Mouse (Mus musculus): ENCODE results near the gene Vmn2r59. TPM values are rescaled to one million over a fixed set of nuclear protein-coding genes. Genes with fewer than 3 reads are reported as not detected.
"Not testable (repeated sequence)": the region's sequence is repeated elsewhere in the genome, so short reads cannot be mapped to it uniquely, and the experiment has no call there.

Vmn2r59 gene
- total RNA-seq (2021), result not detected

DNA sequence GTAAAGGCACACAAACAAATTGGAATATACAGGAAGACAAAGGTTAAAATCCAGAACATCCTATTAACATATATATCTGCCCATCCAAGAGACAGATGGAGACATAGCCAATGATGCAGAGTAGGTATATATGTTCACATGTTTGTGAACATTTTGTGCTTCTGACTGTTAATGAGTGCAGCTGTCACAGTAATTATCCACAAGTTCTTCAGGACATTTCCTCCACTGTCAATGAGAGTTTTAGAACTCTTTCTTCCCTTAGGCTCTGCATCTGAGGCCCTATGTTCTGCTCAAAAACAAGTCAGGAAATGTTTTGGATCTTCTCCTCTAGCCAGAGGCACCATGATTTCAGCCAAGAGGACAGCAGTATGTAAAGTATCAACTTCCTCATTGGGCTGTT is at the start of gene Vmn2r59:
TSS of gene Vmn2r59 (minus strand) at position 101 of the 400 bp plus-strand sequence.
- DNase-seq (ENCODE audit: low spot score), result no peak
- intact Hi-C loops (cut with DNase I), result no loop called here

DNA sequence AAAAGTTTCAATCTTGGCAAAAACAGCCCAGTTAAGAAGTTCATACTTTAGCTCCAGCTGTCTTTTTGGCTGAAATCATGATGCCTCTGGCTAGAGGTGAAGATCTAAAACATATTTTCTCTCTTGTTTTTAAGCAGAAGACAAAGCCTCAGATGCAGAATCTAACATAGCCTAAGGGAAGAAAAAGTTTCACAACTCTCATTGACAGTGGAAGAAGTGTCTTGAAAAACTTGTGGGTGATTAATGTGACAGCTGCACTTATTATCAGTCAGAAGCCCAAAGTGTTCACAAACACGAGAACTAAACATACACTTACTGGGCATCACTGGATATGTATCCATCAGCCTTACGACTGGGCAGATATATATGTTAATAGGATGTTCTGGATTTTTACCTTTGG is 48.6 kb upstream of the Vmn2r59 start, which contains the start of gene Vmn2r60:
TSS of gene Vmn2r60 (plus strand) at position 301 of the 400 bp plus-strand sequence.
- intact Hi-C loops (cut with DNase I), result no loop called here
- no peak for DNase-seq (ENCODE audit: low spot score)

DNA sequence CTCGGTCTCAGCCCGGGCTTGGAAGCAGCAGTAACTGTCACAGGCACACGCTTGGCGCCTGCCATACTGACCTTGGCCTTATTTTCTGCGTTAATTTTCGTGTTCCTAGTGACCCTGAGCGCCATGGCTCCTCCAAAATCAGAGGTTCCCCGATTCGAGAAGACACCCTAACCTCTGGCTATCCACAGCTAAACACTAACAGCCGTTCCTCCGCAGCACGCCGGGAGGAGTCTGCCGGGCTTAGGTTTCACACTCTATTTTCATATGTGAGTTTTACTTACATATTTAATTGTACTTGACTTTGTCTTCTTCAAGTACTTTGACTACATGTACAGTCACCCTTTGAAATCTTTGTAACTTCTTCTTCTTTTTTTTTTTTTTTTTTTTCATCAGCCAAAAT is 48.2 kb upstream of the Vmn2r59 start:
- intact Hi-C loops (cut with DNase I), result not testable (repeated sequence)

More for the DNA sequence above, 48.2 kb upstream of the Vmn2r59 start:
- not testable (repeated sequence) for DNase-seq (ENCODE audit: low spot score)

Other genes with a start within 250 kb of the Vmn2r59 start
- not detected for gene Vmn2r58, start 186.3 kb downstream of the Vmn2r59 start, total RNA-seq (2021)
- gene Vmn2r60, start 48.7 kb upstream of the Vmn2r59 start, total RNA-seq (2021), result not detected
- not detected for gene Vmn2r61, start 201.0 kb upstream of the Vmn2r59 start, total RNA-seq (2021)